Mouse (Mus musculus) liver, embryonic 14.5 days (tissue): ENCODE measurements around the gene Git2. TPM values are rescaled to one million over a fixed set of nuclear protein-coding genes. Genes with fewer than 3 reads are reported as not detected.

Experiments
- ATAC-seq: fragments of 200-750 bp; cut with Nextera tagmentation; 2 replicates; pipeline ENCODE4 v1.8.0; 2017; ENCODE audit warnings: moderate number of reproducible peaks, mild to moderate bottlenecking, moderate library complexity; ENCODE audit not compliant: insufficient read depth
- DNase-seq, 3 experiments: peaks; one replicate each; pipeline ENCODE4 v3.0.0-alpha.2; 2012 to 2013; ENCODE audit warnings: low read depth in 3 of 3, low spot score in 3 of 3
- H3K27ac ChIP-seq: fragments of 300-500 bp; sonication (generic); 2 replicates; pipeline ENCODE4 v1.5.1; 2014; ENCODE audit warnings: moderate library complexity, mild to moderate bottlenecking, control low read depth, inconsistent platforms
- H3K27me3 ChIP-seq: fragments of 300-500 bp; sonication (generic); 2 replicates; pipeline ENCODE4 v1.6.1; 2014; ENCODE audit warnings: mild to moderate bottlenecking, low read length, moderate library complexity; ENCODE audit not compliant: control insufficient read depth, insufficient read depth
- H3K36me3 ChIP-seq: fragments of 300-500 bp; sonication (generic); replicated peaks from 2 replicates; pipeline ENCODE4 v1.6.1; 2014; ENCODE audit warnings: low read depth; ENCODE audit not compliant: control insufficient read depth, insufficient read depth
- H3K4me1 ChIP-seq, 2 experiments: fragments of 200-500 bp in 1 of 2; fragments of 300-500 bp in 1 of 2; sonication (generic) in 1 of 2; replicated peaks; 2 replicates each; pipeline ENCODE4 v1.6.1; 2012 to 2014; ENCODE audit warnings: antibody characterized with exemption in 1 of 2, inconsistent platforms in 1 of 2, low read length in 1 of 2; ENCODE audit not compliant: control insufficient read depth in 2 of 2, insufficient read depth in 2 of 2
- H3K4me2 ChIP-seq: fragments of 300-500 bp; sonication (generic); 2 replicates; pipeline ENCODE4 v1.6.1; 2014; ENCODE audit warnings: low read depth, mild to moderate bottlenecking, control low read depth, moderate library complexity
- H3K4me3 ChIP-seq, 2 experiments: fragments of 200-500 bp in 1 of 2; fragments of 300-500 bp in 1 of 2; sonication (generic) in 1 of 2; 2 replicates each; pipeline ENCODE4 v1.5.1; 2012 to 2014; ENCODE audit warnings: low read depth in 2 of 2, low read length in 2 of 2, mild to moderate bottlenecking in 2 of 2, control low read depth in 1 of 2, inconsistent platforms in 1 of 2, moderate library complexity in 1 of 2; ENCODE audit not compliant: insufficient read depth in 1 of 2
- H3K9ac ChIP-seq: fragments of 300-500 bp; sonication (generic); replicated peaks from 2 replicates; pipeline ENCODE4 v1.6.1; 2014; ENCODE audit warnings: mild to moderate bottlenecking, control low read depth, moderate library complexity
- H3K9me3 ChIP-seq: fragments of 300-500 bp; sonication (generic); 2 replicates; pipeline ENCODE4 v1.6.1; 2016; ENCODE audit warnings: low read length, mixed read lengths; ENCODE audit not compliant: control insufficient read depth
- CTCF ChIP-seq: IDR thresholded peaks from 2 replicates; pipeline ENCODE4 v1.5.1; 2016; ENCODE audit warnings: antibody characterized with exemption, low read depth, control low read depth
- EP300 ChIP-seq: IDR thresholded peaks from 2 replicates; pipeline ENCODE4 v1.6.1; 2016; ENCODE audit warnings: antibody characterized with exemption, low read depth
- WGBS: fragments of 180-500 bp; shearing (Covaris S2); extraction: QIAGEN DNeasy Blood & Tissue Kit; methylation state at CpG from one replicate; pipeline ENCODE4 v1.1.7; 2014; ENCODE audit not compliant: insufficient replicate concordance; 5-methylcytosine and 5-hydroxymethylcytosine counted together
- polyA plus RNA-seq, 2 experiments: library from polyadenylated mRNA; depleted of rRNA in 1 of 2; stranded (reverse) in 1 of 2; unstranded in 1 of 2; fragments of >200 nt; fragmentation: Nextera tagmentation in 1 of 2; extraction: Ambion mirVana in 1 of 2; gene quantifications; 2 replicates each; pipeline versions ENCODE4 v1.2.1 to v1.2.3; 2012 to 2014

The Git2 gene
- polyA plus RNA-seq, 2 experiments = 12.1 to 13.7 TPM

- Histone ChIP-seq H3K9ac (no peak overlapping the region), H3K4me3 (no peak overlapping the region), H3K27ac (no peak overlapping the region), H3K9me3 (no peaks in the 10 kb centered on the region), H3K4me2 (no peak overlapping the region), H3K27me3 (no peaks in the 10 kb centered on the region), H3K36me3 (no peaks in the 10 kb centered on the region), H3K4me1 (peaks cover 4 to 12% of the 10 kb centered on the region in 2 experiments; a peak in 3 of 4 replicates)
- WGBS = 58% methylated on average over 6 of the region's 6 CpGs
- DNase-seq (no peak), ATAC-seq (no peak)
- TF ChIP-seq CTCF (no peak), EP300 (no peak)
Measured at GRCm38 (mm10) chr5:114816599-114816998, 41.3 kb upstream of the Git2 start.

DNA sequence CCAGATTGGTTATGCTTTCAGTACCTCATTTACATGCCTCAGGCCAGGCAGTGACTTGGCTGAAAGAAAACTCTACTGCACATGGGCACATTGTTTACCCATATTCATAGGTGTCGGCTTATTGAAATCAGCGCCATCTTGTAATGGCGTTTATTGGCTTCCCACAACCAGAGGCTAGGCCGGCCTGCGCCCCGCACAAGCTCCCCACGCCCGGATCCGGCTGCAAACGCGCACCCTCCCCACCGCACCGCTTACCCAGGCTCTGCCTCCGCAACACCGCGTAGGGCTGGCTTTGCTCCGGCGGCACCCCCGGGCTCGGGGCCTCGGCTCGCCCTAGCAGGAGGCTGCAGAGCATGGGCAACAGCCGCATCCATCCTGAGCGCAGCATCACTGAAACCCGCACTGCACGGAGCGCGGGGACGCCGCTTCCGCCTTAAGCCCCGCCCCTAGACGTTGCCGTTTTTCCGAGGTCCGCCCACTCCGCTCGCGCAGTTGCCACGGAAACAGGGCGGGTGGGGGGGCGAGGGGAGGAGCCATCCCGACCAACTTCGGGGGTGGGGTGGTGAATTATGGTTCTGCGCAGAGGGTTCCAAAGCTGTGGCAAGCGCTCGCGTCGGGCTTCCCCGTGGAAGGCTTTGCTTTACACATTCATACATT lies 38.3 kb upstream of the Git2 start:
- peaks cover 8 to 22% of the 10 kb centered on the region in 2 experiments for H3K4me1 ChIP-seq
- H3K9ac ChIP-seq = peak overlapping the region; percentile 77
- no peaks in the 10 kb centered on the region for H3K36me3 ChIP-seq
- WGBS = under 1% methylated on average over 50 of the region's 50 CpGs
- H3K9me3 ChIP-seq = no peaks in the 10 kb centered on the region
- peak overlapping the region; percentile 80 to 94 for H3K4me3 ChIP-seq
- ATAC-seq (peak; percentile 86), DNase-seq (peak in 2 of 3 experiments; percentile 55 to 58)
- peak overlapping the region; percentile 44; the same call in 1 of the 2 replicates for H3K27ac ChIP-seq
- TF ChIP-seq EP300 = no peak
- H3K4me2 ChIP-seq = peak overlapping the region; percentile 81
- H3K27me3 ChIP-seq = no peaks in the 10 kb centered on the region

DNA sequence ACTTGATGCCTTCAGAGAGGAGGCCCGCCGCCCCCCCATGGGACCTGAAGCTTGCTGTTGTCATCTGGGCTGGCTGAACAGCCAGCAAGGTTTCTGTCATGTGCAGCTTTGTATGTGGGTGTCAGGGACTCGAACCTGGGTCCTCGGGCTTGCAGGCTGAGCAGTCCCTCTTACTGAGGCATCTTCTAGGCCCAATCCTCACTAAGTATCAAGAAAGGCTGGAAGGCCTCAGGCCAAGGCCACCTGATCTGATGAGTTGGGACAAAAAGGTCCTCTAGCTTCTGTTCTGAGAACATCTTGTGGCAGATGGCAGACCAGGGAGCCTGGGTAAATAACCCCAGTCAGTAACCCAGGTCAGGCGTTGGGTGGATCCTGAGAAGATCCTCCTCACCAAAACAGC lies 34.5 kb upstream of the Git2 start:
- TF ChIP-seq CTCF (no peak), EP300 (no peak)
- Histone ChIP-seq H3K27me3 (no peaks in the 10 kb centered on the region), H3K4me3 (no peak overlapping the region), H3K27ac (no peak overlapping the region), H3K36me3 (peaks cover 4% of the 10 kb centered on the region), H3K4me2 (no peak overlapping the region), H3K4me1 (peaks cover 29 to 48% of the 10 kb centered on the region in 2 experiments), H3K9ac (no peak overlapping the region), H3K9me3 (no peaks in the 10 kb centered on the region)
- WGBS = 47% methylated on average over 5 of the region's 5 CpGs
- ATAC-seq (no peak), DNase-seq (no peak)

DNA sequence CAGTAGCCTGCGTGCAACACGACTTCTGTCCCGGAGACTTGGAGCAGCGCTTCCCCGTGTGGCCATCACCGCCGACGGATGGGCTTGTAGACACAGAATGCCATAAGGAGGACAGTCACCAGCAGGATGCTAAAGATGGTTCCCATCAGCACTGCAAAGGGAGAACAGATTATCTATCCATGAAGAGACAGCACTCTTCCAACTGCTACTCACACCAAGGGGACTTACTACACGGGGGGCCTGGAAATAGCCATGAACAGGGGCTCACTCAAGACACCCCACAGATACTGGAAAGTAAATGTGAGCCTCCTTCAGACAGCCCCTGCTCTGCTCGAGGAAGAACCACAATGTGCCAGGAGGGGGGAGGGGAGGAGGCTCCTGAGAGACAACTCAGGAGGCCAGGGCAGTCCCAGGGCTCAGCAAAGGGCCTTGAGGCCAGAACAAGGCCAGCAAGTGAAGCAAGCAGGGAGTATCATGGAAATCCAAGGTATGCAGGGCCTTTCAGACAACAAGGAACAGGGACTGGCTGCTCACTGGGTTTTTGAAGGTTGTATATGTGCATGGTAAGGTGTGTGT lies 34.0 kb upstream of the Git2 start:
- TF ChIP-seq EP300 = no peak
- TF ChIP-seq CTCF = no peak
- H3K9ac ChIP-seq = no peak overlapping the region
- H3K4me2 ChIP-seq = no peak overlapping the region
- H3K36me3 ChIP-seq = peaks cover 4% of the 10 kb centered on the region
- DNase-seq = no peak
- no peak for ATAC-seq
- no peak overlapping the region for H3K4me3 ChIP-seq
- no peaks in the 10 kb centered on the region for H3K27me3 ChIP-seq
- no peaks in the 10 kb centered on the region for H3K9me3 ChIP-seq
- 75% methylated on average over 10 of the region's 10 CpGs for WGBS
- H3K27ac ChIP-seq = no peak overlapping the region
- peaks cover 29 to 48% of the 10 kb centered on the region in 2 experiments for H3K4me1 ChIP-seq

GRCm38 (mm10) chr5:114808385-114808784 lies 33.1 kb upstream of the Git2 start:
- H3K4me3 ChIP-seq = no peak overlapping the region
- ATAC-seq = peak; percentile 54
- H3K4me1 ChIP-seq = peaks cover 29 to 48% of the 10 kb centered on the region in 2 experiments
- no peak overlapping the region for H3K4me2 ChIP-seq
- H3K9ac ChIP-seq = no peak overlapping the region
- no peaks in the 10 kb centered on the region for H3K27me3 ChIP-seq
- 21% methylated on average over 8 of the region's 8 CpGs for WGBS
- H3K9me3 ChIP-seq = no peaks in the 10 kb centered on the region
- H3K27ac ChIP-seq = no peak overlapping the region
- TF ChIP-seq CTCF (no peak), EP300 (no peak)
- DNase-seq = no peak
- H3K36me3 ChIP-seq = peaks cover 12% of the 10 kb centered on the region
